Mouse (Mus musculus): ENCODE results near the gene Add3. TPM values are rescaled to one million over a fixed set of nuclear protein-coding genes. Genes with fewer than 3 reads are reported as not detected.

Add3 gene
- total and polyA plus RNA-seq, 3 experiments = 14.0 to 52.9 TPM; not detected in 1

- no peaks in the 10 kb centered on the region for H3K79me2 ChIP-seq (ENCODE audit: control insufficient read depth, insufficient read depth, low read length, poor library complexity)
- no peaks in the 10 kb centered on the region for H3K9me3 ChIP-seq (replicated peaks; ENCODE audit: insufficient read depth, low read length)
- peaks cover 15 to 32% of the 10 kb centered on the region in 2 experiments for H3K4me1 ChIP-seq (ENCODE audit: control insufficient read depth in 1 of 2, insufficient read depth in 2 of 2, low read length in 2 of 2)
- no peak overlapping the region for H3K4me3 ChIP-seq (ENCODE audit: control insufficient read depth in 1 of 2, insufficient read depth in 1 of 2, low read depth in 2 of 2, low read length in 2 of 2)
- no peak overlapping the region for H3K9ac ChIP-seq (ENCODE audit: control insufficient read depth, low read depth, low read length, poor library complexity, severe bottlenecking)
- peaks cover 0 to 21% of the 10 kb centered on the region in 2 experiments; a peak in 2 of 4 replicates for H3K36me3 ChIP-seq (ENCODE audit: control insufficient read depth in 1 of 2, insufficient read depth in 2 of 2, low read length in 2 of 2)
- no peak for TF ChIP-seq SIN3A (IDR thresholded peaks at IDR 0.05; ENCODE audit: low read length)
- TF ChIP-seq TCF12 (IDR thresholded peaks at IDR 0.05; ENCODE audit: low read depth, low read length) = no peak
- TF ChIP-seq NRF1 (IDR thresholded peaks at IDR 0.05; ENCODE audit: insufficient read depth, low read depth, low read length, poor library complexity, severe bottlenecking) = no peak
- TF ChIP-seq GATA1 (IDR thresholded peaks at IDR 0.05; ENCODE audit: low read depth, low read length) = no peak
- no peak for TF ChIP-seq MXI1 (IDR thresholded peaks at IDR 0.05; ENCODE audit: low read depth, low read length)
- no peak for TF ChIP-seq MEF2A (IDR thresholded peaks at IDR 0.05; ENCODE audit: extremely low read depth, insufficient replicate concordance, low read depth, low read length, poor library complexity, severe bottlenecking)
- TF ChIP-seq MYB (IDR thresholded peaks at IDR 0.05; ENCODE audit: low read depth, low read length) = no peak
- no peak for DNase-seq (ENCODE audit: low read depth, low spot score)
- H3K27ac ChIP-seq (ENCODE audit: control insufficient read depth, low read depth, low read length) = no peak overlapping the region
- H3K27me3 ChIP-seq (ENCODE audit: control insufficient read depth in 1 of 2, insufficient read depth in 2 of 2, low read length in 2 of 2) = no peaks in the 10 kb centered on the region
Observed at GRCm38 (mm10) chr19:53260828-53261227, 120.6 kb downstream of the Add3 start.

GRCm38 (mm10) chr19:53262061-53262460, 121.8 kb downstream of the Add3 start:
- no peaks in the 10 kb centered on the region for H3K79me2 ChIP-seq (ENCODE audit: control insufficient read depth, insufficient read depth, low read length, poor library complexity)
- H3K27me3 ChIP-seq (ENCODE audit: control insufficient read depth in 1 of 2, insufficient read depth in 2 of 2, low read length in 2 of 2) = no peaks in the 10 kb centered on the region
- no peak overlapping the region for H3K4me3 ChIP-seq (ENCODE audit: control insufficient read depth in 1 of 2, insufficient read depth in 1 of 2, low read depth in 2 of 2, low read length in 2 of 2)
- no peak overlapping the region for H3K27ac ChIP-seq (ENCODE audit: control insufficient read depth, low read depth, low read length)
- no peak overlapping the region for H3K9ac ChIP-seq (ENCODE audit: control insufficient read depth, low read depth, low read length, poor library complexity, severe bottlenecking)
- TF ChIP-seq POLR2A (IDR thresholded peaks at IDR 0.05; ENCODE audit: control insufficient read depth in 1 of 2, insufficient read depth in 1 of 2, low read depth in 1 of 2, low read length in 2 of 2, poor library complexity in 1 of 2) (no peak), RAD21 (IDR thresholded peaks at IDR 0.05; ENCODE audit: low read depth, low read length) (no peak), JUND (IDR thresholded peaks at IDR 0.05; ENCODE audit: low read depth, low read length) (no peak), MEF2A (IDR thresholded peaks at IDR 0.05; ENCODE audit: extremely low read depth, insufficient replicate concordance, low read depth, low read length, poor library complexity, severe bottlenecking) (no peak)
- peaks cover 0 to 16% of the 10 kb centered on the region in 2 experiments; a peak in 2 of 4 replicates for H3K36me3 ChIP-seq (ENCODE audit: control insufficient read depth in 1 of 2, insufficient read depth in 2 of 2, low read length in 2 of 2)
- H3K4me1 ChIP-seq (ENCODE audit: control insufficient read depth in 1 of 2, insufficient read depth in 2 of 2, low read length in 2 of 2) = peaks cover 13 to 25% of the 10 kb centered on the region in 2 experiments
- H3K9me3 ChIP-seq (replicated peaks; ENCODE audit: insufficient read depth, low read length) = no peaks in the 10 kb centered on the region
- DNase-seq (ENCODE audit: low read depth, low spot score) = no peak

GRCm38 (mm10) chr19:53263859-53264733, 123.9 kb downstream of the Add3 start:
- Histone ChIP-seq H3K4me3 (ENCODE audit: control insufficient read depth in 1 of 2, insufficient read depth in 1 of 2, low read depth in 2 of 2, low read length in 2 of 2) (no peak overlapping the region), H3K27me3 (ENCODE audit: control insufficient read depth in 1 of 2, insufficient read depth in 2 of 2, low read length in 2 of 2) (peaks cover 0 to 1% of the 10 kb centered on the region in 2 experiments; a peak in 1 of 4 replicates), H3K9ac (ENCODE audit: control insufficient read depth, low read depth, low read length, poor library complexity, severe bottlenecking) (no peak overlapping the region), H3K36me3 (ENCODE audit: control insufficient read depth in 1 of 2, insufficient read depth in 2 of 2, low read length in 2 of 2) (0 out of 4 replicates have a peak, but pooled peaks cover 0 to under 1% of the 10 kb centered on the region in 2 experiments), H3K79me2 (ENCODE audit: control insufficient read depth, insufficient read depth, low read length, poor library complexity) (no peaks in the 10 kb centered on the region), H3K27ac (ENCODE audit: control insufficient read depth, low read depth, low read length) (no peak overlapping the region), H3K9me3 (replicated peaks; ENCODE audit: insufficient read depth, low read length) (no peaks in the 10 kb centered on the region), H3K4me1 (ENCODE audit: control insufficient read depth in 1 of 2, insufficient read depth in 2 of 2, low read length in 2 of 2) (peaks cover 3 to 6% of the 10 kb centered on the region in 2 experiments; a peak in 3 of 4 replicates)
- no peak for DNase-seq (ENCODE audit: low read depth, low spot score)
- no peak for TF ChIP-seq ZKSCAN1 (IDR thresholded peaks at IDR 0.05; ENCODE audit: low read depth, low read length)
- no peak for TF ChIP-seq UBTF (IDR thresholded peaks at IDR 0.05; ENCODE audit: borderline replicate concordance, insufficient read depth, low read depth, low read length)
- no peak for TF ChIP-seq MYB (IDR thresholded peaks at IDR 0.05; ENCODE audit: low read depth, low read length)
- TF ChIP-seq TCF12 (IDR thresholded peaks at IDR 0.05; ENCODE audit: low read depth, low read length) = no peak
- TF ChIP-seq JUND (IDR thresholded peaks at IDR 0.05; ENCODE audit: low read depth, low read length) = no peak
- no peak for TF ChIP-seq EP300 (IDR thresholded peaks at IDR 0.05; ENCODE audit: low read depth in 1 of 2, low read length in 2 of 2)
- no peak for TF ChIP-seq MEF2A (IDR thresholded peaks at IDR 0.05; ENCODE audit: extremely low read depth, insufficient replicate concordance, low read depth, low read length, poor library complexity, severe bottlenecking)
- no peak for TF ChIP-seq E2F4 (IDR thresholded peaks at IDR 0.05; ENCODE audit: borderline replicate concordance, low read depth, low read length)
- no peak for TF ChIP-seq MAX (IDR thresholded peaks at IDR 0.05; ENCODE audit: low read length)
